Mouse (Mus musculus): Measurements from ENCODE around the gene Olfr103.

DNA sequence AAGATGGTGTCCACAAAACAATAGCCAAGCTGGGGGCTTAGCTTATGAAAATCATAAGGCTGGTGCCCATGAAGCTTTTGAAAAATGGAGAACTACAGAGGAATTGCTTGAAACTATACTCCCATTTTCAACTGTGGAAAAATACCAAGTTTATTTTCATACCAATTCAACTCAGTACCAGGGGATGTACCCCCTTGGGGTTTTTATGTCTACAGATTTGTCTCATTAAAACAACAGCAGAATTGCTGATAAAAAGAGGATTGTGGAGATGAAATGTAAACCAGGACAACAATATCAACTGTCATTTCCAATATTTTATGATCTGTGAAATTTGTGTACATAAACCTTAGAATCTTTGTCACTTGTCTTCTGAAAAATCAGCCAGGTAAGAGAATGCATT is 39.2 kb upstream of the Olfr103 start, which contains the start of gene Olfr105-ps:
- TF ChIP-seq GATA2 (IDR thresholded peaks at IDR 0.05; ENCODE audit: borderline replicate concordance, low read depth, low read length) (no peak), CTCF (IDR thresholded peaks at IDR 0.05; ENCODE audit: low read depth, low read length) (no peak), TAL1 (conservative IDR thresholded peaks at IDR 0.05; ENCODE audit: low read depth, low read length) (no peak)
